Mouse (Mus musculus): Measurements from ENCODE around the gene Stk26.

Stk26 gene

DNA sequence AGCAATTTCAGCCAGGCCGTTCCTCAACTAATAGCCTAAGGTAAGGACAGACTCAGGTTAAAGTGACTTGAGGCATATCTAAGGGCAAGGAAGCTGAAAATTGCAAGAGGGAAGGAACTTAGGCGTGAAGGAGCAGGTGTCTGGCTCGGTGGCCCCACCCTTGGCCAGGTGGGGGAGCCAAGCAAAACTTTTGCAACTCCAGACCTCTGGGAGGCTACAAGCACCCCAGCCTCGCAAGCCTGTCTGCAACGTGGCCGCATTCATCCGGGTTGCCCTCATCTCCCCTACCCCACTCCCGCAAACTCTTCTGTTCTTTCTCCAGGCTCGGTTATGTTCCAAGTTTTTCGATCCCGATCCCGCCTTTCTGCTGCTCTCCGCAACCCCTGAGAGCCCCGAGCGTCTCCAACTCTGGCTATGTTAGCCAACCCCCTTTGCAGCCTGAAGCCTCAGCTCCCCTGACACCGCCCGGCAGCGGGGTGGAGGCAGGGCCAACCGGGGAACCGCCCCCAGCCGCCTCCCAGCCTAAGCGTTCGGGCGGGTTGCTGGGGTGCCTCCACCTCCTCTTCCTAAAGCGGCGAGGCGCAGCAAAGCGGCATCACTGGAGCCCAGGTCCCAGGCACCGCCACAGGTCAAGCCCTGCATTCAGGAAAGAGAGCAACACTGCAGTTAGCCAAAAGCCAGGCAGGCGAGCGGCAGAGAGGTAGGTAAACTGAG, at the start of gene Stk26:
Gene Stk26, plus strand, starts transcription at position 201 of the 714 bp plus-strand sequence.
- DNase-seq = peak; percentile 86 to 91

GRCm38 (mm10) chrX:50793005-50793680, 47.7 kb upstream of the Stk26 start:
- DNase-seq = no peak

- DNase-seq = no peak
These were observed 43.0 kb upstream of the Stk26 start for GRCm38 (mm10) chrX:50797798-50798197.

GRCm38 (mm10) chrX:50798571-50798970, 42.3 kb upstream of the Stk26 start:
- DNase-seq = no peak

GRCm38 (mm10) chrX:50799656-50800188, 41.1 kb upstream of the Stk26 start:
- no peak for DNase-seq

DNA sequence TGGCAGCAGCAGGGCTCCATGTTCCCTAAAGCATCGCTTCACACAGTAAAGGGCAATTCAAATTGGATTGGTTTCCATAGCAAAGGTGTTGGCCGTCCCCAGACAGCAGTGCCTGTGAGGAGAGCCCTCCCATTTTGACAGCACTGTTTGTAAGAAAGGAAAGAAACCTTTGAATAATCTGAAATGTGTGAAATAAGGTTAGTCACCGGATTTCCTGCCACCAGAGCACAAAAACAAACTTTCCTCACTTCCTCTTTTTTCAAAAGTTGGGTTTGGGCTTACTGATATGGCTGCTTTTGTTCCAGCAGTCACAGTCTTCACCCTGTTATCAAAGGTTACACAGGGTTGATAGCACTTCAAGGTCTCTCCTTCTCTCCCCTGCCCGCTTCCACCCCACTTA, 35.2 kb upstream of the Stk26 start:
- peak; percentile 8 to 10 for DNase-seq

- DNase-seq = no peak
These were observed 17.0 kb upstream of the Stk26 start for GRCm38 (mm10) chrX:50823856-50824255.

- DNase-seq = no peak
These were observed 5.3 kb upstream of the Stk26 start for GRCm38 (mm10) chrX:50835592-50835991.

DNA sequence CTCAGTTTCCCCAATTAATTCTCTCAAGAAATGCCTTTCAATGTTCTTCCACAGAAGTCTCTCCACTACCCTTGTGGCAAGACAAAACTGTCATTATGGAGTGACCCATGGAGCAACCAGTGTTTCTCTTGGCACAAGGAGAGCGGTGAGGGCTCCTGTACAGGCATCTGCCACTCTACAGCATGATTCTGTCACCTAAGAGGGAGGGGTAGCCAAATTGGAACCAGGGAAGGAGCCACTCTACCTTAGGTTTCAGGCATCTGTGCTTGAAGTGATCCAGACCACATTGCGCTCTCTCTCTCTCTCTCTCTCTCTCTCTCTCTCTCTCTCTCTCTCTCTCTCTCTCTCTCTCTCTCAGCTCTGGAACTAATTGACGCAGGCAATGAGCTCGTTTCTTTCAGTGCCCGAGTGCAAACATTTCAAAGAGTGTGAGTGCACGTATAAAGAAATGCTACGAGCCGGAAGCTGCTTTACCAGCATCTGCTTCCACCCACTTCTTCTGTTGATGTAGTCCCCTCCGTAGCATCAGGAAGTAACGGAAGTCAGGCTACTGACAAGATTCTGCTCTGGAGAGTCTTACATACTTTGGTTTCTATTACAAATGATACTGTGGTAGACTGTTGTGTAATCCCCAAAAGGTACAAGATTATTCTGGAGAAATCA, 4.7 kb upstream of the Stk26 start:
- DNase-seq = peak; percentile 34 to 49

DNA sequence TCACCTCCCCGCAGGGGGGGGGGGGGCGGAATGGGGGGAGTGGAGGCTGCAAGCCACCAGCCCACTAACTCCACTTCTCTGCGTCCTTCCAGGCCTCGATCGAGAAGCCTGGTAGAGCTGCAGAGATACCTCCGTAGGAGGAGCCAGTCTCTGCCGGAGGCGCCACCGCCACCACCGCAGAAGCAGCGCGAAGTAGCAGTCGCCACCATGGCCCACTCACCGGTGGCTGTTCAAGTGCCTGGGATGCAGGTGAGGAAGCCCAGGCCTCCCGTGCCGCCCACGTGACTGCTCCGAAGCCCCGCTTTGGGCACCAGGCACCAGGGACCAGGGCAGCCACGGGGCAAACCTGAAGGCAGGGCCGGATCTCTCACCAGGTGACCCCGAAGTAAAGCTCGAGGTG, 740 bp downstream of the Stk26 start:
- DNase-seq = peak; percentile 50 to 59

DNA sequence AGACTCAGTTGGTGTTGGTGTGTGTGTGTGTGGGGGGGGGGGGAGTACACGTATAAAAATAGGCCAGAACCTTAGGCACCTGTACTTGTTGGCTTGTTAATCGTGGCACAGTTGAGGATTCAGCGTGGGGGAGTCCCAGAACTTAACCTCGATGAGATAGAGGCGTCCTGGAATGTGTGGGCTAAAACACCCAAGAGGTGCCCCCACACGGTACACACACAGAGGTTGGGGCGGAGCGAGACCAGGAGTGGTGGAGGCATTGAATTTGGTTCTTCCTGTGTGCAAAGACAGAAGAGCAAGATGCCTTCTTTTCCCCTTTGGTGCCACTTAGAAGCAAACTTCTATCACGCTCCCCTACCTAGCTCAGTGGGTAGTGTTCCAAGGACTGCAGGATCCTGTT, 1.2 kb downstream of the Stk26 start:
- DNase-seq = peak; percentile 43 to 54

GRCm38 (mm10) chrX:50850428-50851184, 9.8 kb downstream of the Stk26 start:
- no peak for DNase-seq

DNA sequence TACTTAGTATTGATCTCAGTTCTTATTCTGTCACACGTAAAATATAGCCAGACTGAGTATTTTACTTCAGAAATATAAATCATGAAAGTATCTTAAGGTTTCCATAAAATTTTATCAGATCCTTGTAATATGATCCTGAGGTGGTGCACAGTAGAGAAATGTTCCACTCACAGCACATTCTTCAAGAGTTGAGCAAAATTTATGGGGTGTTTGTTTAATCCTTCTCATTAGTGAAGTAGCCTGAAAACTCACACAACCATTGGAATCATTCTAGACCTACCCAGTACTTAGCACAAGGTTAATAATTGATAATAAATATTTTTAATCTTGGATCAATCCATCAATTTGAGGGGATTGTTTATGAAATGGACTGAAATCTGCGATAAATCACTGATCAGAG, 22.9 kb downstream of the Stk26 start:
- no peak for DNase-seq

- no peak for DNase-seq
These were observed 23.9 kb downstream of the Stk26 start for GRCm38 (mm10) chrX:50864734-50865133.

- DNase-seq = no peak
These were observed 33.6 kb downstream of the Stk26 start for GRCm38 (mm10) chrX:50874246-50875002.

DNA sequence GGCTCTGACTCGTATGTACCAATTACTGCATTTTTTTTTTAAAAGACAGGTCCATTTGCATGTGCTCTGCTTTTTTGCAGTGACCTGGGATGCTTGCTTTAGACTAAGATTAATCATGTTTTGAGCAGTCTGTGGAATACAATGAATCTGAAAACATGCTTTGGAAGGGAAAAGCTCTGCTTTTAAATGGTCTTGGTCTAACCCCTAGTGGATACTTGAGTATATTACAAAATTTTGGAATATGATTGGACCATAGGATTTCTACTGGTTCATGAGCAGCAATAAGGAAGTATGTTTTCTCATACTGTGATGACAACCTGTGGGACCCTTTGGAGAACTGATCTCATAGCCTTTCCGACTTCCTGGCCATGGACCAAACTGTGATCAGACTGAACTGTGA, 47.2 kb downstream of the Stk26 start:
- DNase-seq = no peak

GRCm38 (mm10) chrX:50903497-50903896, 62.6 kb downstream of the Stk26 start:
- no peak for DNase-seq

GRCm38 (mm10) chrX:50909915-50910314, 69.1 kb downstream of the Stk26 start:
- DNase-seq = no peak

- no peak for DNase-seq
These were observed 76.5 kb downstream of the Stk26 start for GRCm38 (mm10) chrX:50917389-50917788.

DNA sequence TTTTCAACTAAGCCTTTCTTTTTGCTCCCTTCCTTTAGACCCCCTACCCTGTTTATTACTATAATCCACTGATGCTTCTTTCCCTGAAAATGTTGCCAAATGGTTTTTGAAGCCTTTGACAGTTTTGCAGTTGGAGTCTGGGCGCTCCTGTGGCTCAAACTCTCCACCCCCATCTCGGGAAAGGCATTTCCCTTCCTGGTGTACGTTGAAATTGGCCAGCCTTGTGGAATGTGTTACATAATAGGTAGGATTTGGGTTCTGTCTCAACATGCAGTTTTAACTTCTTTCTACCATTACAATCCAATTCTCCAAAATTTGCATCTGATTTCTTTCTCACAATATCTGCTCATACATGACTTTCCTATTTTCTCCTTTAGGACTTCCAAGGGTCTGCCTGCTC, 77.9 kb downstream of the Stk26 start:
- no peak for DNase-seq

- peak; percentile 4 to 9 for DNase-seq
These were observed 84.0 kb downstream of the Stk26 start for GRCm38 (mm10) chrX:50924629-50925364.
